Mouse (Mus musculus) mesoderm, embryonic 11.5 days (tissue): ENCODE measurements around the gene Jarid2.

Source experiments
- DNase-seq: peaks from one replicate; pipeline ENCODE4 v3.0.0-alpha.2; 2012; ENCODE audit warnings: low read depth, low spot score

Jarid2 gene

GRCm38 (mm10) chr13:44728145-44728880, 961 bp upstream of the Jarid2 start:
- no peak for DNase-seq

GRCm38 (mm10) chr13:44730146-44730864, 1.0 kb downstream of the Jarid2 start:
- peak; percentile 99 for DNase-seq

DNA sequence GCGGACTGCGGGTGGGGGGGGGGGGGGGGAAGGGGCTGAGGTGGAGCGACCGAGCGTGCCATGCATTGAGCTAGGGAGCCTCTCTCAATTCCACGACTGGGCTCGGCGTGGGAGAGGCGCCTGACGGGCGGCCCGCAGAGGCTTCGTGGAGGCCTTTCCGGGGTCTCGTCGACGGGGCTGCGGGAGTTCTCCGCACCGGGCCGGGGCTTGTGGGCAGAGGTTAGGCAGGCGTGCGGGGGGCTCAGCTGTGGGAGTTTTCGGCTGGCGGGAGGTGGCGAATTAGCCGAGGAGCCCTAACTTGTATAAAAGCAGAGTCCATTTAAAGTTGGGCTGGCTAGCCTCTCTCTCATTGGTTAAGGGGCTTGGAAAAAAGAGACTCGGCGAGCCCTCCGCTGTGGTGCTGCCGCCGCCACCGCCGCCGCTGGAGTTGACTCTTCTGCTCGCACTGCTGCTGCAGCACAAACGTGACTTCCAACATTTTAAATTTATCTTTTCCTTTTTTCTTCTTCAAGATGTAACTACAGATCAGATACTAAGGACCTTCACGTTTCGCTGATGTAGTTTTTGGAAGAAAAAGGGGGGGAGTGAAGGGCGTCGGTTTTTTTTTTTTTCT, 1.8 kb downstream of the Jarid2 start:
- DNase-seq: peak; percentile 89

DNA sequence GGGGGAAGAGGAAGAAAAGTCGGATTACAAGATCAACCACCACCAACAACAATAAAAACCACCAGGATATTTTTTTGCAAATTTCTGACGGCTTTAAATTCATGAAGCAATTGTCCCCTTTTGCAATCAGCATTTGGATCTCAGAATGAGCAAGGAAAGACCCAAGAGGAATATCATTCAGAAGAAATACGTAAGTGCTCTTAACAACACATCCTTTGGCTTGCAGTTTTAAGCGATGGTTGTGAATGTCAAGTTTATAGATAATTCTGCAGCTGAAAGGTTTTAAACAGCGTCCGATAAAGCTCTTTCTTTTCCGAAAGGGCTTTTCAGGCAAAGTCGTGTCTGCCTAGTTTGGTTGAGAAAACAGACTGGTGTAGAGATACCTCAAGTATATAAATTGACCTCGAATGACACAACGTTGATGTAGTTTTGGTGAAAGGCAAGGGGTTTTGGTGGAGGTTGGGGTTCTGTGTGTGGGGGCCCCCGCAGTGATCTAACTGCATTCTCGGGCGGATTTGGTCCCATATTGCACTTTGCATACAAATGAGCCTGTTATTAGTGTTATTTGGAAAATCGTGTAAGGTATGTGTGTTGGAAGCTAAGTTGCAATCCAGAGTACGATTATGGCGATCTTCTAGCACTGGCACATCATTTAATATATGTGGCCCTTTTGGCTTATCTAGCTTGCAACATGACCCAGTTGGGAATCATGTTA, 2.6 kb downstream of the Jarid2 start:
- DNase-seq: no peak

DNA sequence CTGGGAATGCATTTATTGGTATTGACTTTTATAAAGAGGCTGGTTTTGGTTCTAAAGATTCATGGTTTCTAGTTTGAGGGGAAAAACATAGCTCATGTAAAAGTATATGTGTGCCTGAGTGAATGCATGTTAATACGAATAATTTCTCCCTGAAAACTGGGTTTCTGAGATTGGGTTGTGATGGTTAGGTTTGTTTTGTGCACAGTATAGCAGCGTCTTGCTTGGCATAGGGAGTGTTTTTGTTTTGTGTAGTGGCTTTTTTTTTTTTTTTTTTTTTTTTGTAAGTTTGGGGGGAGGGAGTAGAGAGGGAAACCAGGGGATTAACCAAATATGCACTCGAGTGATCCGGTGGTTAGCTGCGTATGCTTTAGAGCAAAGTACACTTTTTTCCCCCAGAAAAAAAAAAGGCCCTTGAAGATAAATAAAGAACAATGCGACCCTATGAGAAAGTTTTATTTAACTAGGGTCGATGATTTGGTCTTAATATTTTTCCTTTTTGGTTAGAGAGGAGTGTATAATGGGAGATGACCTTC, 3.2 kb downstream of the Jarid2 start:
- DNase-seq: no peak

- DNase-seq: no peak
These were observed 3.7 kb downstream of the Jarid2 start for GRCm38 (mm10) chr13:44733036-44733372.

GRCm38 (mm10) chr13:44733373-44734111, 4.3 kb downstream of the Jarid2 start:
- DNase-seq: peak; percentile 88

GRCm38 (mm10) chr13:44734441-44734840, 5.2 kb downstream of the Jarid2 start:
- DNase-seq: no peak

- DNase-seq: no peak
These were observed 5.9 kb downstream of the Jarid2 start for GRCm38 (mm10) chr13:44735088-44735690.

GRCm38 (mm10) chr13:44737297-44737696, 8.0 kb downstream of the Jarid2 start:
- no peak for DNase-seq

DNA sequence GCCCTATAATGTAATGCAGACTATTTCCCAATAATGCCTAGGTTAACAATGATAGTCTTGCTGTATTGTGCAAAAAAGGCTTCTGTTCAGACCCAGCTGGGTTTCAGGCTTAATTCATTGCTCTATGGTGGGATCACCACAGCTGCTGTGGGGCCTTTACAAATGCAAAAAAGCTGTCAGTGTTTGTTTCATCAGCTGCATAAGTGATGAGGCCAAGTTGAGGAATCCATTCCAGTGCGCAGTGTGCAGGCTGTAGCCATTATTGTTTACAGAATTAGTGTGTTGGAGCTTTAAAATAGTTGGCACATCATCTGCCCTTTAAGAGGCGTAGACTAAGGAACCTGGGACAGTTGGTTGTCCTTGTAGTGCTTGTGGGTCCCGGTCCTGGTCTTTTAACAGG, 22.5 kb downstream of the Jarid2 start:
- peak; percentile 65 for DNase-seq

DNA sequence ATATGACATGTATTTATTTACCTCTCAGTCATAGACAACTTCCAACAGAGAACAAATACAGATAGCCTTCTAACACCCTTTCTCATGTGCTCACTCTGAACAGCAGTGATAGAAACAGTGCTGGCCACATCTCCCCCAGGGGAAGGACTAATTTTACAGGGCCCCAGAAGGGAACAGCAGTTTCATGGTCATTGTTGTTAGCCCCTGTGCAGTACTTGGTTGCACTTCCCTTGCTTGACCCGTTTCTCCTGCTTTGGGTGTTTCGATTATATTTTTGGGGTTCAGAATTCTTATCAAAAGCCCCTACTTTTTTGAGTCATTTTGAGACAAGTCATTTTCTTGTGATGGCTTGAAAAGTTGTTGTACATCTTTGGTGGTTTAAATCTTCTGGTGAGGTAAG, 23.9 kb downstream of the Jarid2 start:
- no peak for DNase-seq

DNA sequence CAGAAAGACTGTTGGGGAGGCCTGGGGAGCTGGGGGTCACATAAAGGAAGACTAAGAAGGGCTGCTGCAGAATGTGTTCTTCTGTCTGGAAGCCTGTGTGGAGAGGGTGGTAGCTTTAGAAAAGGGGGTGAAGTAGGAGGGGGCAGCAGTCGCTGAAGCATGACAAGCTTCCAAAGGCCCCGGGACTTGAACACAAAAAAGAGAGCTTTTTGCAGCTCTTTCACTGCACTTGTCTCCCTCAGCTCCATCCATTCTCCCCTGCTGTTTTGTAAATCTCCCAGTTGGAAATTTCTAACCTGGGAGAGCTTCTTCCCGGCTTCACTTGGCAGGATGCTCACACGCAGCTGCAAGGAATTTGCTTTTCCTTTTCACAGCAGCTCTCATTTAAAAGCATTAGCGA, 26.2 kb downstream of the Jarid2 start:
- no peak for DNase-seq

- DNase-seq: no peak
These were observed 29.5 kb downstream of the Jarid2 start for GRCm38 (mm10) chr13:44758750-44759149.

GRCm38 (mm10) chr13:44760761-44761160, 31.5 kb downstream of the Jarid2 start:
- DNase-seq: no peak

- DNase-seq: no peak
These were observed 33.8 kb downstream of the Jarid2 start for GRCm38 (mm10) chr13:44763068-44763467.

GRCm38 (mm10) chr13:44767751-44768150, 38.5 kb downstream of the Jarid2 start:
- DNase-seq: no peak

- DNase-seq: no peak
These were observed 41.7 kb downstream of the Jarid2 start for GRCm38 (mm10) chr13:44770808-44771605.

- DNase-seq: no peak
These were observed 43.5 kb downstream of the Jarid2 start for GRCm38 (mm10) chr13:44772816-44773215.

- DNase-seq: no peak
These were observed 45.1 kb downstream of the Jarid2 start for GRCm38 (mm10) chr13:44774351-44774750.
